Mouse (Mus musculus) liver, embryonic 14.5 days (tissue): ENCODE measurements around the gene Lgr6.

ENCODE experiments used
- CTCF ChIP-seq: IDR thresholded peaks from 2 replicates; pipeline ENCODE4 v1.5.1; 2016; ENCODE audit warnings: antibody characterized with exemption, low read depth, control low read depth
- EP300 ChIP-seq: IDR thresholded peaks from 2 replicates; pipeline ENCODE4 v1.6.1; 2016; ENCODE audit warnings: antibody characterized with exemption, low read depth

DNA sequence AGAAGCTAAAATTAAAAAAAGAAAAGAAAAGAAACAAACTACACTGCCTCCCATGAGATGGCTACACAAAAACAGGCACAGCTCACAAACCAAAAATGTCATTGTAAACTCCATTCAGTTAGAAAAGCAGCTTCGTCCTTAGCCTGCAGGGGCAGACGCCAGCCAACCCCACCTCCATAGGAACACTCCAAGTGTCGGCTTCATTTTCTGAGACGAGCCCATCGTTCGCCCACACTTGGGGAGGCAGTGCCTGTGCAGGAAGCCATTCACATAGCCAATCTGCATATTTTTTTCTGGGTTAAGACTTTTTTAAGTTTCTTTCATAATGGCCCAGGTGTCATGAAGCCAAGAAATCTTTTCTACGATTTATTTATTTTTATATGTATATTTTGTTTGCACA, 157.5 kb downstream of the Lgr6 start:
- TF ChIP-seq EP300 (no peak), CTCF (no peak)
